Mouse (Mus musculus): ENCODE measurements at regions not wholly inside any gene's neighbourhood (a gene's known extent, or its start where the extent isn't known, plus 50 kb on each side); places are given as distances from the start of the nearest gene placed in this dataset.

DNA sequence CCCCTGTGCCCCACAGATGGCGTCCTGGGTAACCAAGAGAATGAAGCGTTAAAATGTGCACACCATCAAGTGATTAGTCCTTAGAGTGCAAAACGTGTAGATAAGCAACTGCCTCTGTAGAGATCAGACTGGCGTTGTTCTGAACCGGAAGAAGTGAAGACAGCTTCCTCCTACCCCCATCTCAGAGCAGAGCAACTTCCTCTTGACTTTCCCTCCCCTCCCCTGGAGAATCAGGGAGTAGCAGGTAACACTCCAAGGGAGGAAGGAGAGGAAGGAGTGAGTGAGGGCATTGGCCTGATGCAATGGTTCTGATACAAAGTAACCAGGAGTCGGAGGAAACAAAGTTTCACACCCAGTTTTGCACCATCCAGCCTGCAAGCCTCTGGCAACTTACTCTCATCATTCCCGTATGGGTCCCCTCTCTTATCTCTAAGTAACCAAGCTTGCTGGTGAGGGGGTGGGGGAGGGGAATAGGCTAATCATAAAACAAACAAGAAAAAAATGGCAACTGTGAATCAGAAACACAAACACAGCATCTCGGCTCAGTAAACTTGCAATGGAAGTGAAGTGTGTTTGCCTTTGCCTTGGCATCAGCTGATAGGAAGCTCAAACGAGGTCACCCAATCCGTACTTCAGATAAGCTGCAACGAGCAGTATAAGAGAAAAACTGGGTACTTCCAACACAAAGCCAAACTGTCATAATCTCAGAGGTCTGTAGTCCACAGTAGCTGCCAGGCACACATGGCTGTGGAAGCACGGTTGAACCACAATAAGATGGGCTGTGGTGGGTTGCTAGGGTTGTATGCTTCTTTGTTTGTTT, 83.7 kb upstream of the Mon1b start:
- Histone ChIP-seq H3K9me3 (replicated peaks; ENCODE audit: low read length) (peaks cover 65% of the 10 kb centered on the region), H3K4me1 (ENCODE audit: control insufficient read depth in 1 of 2, insufficient read depth in 2 of 2) (no peaks in the 10 kb centered on the region), H3K4me2 (ENCODE audit: insufficient read depth, low read depth, poor library complexity, severe bottlenecking) (no peak overlapping the region), H3K27me3 (replicated peaks) (no peaks in the 10 kb centered on the region), H3K79me2 (replicated peaks; ENCODE audit: control insufficient read depth, extremely low read depth, insufficient read depth, poor library complexity, severe bottlenecking) (no peaks in the 10 kb centered on the region), H3K9ac (ENCODE audit: insufficient read depth, low read depth) (no peak overlapping the region), H3K36me3 (replicated peaks in 1 of 2; ENCODE audit: control insufficient read depth in 1 of 2, insufficient read depth in 1 of 2, low read length in 1 of 2) (no peaks in the 10 kb centered on the region), H3K27ac (ENCODE audit: insufficient read depth, low read depth) (no peak overlapping the region), H3K4me3 (replicated peaks in 1 of 3; ENCODE audit: low read depth in 2 of 3, low read length in 2 of 3, poor library complexity in 1 of 3) (no peak overlapping the region)
- no peak for TF ChIP-seq GABPA (IDR thresholded peaks at IDR 0.05; ENCODE audit: insufficient replicate concordance, low read depth, low read length)
- TF ChIP-seq IRF4 (IDR thresholded peaks at IDR 0.05; ENCODE audit: low read depth, low read length): no peak
- TF ChIP-seq MAX (IDR thresholded peaks at IDR 0.05; ENCODE audit: low read length): no peak
- TF ChIP-seq MYC (IDR thresholded peaks at IDR 0.05; ENCODE audit: low read depth, low read length): no peak
- no peak for TF ChIP-seq RCOR1 (conservative IDR thresholded peaks at IDR 0.05; ENCODE audit: low read depth, low read length)
- no peak for TF ChIP-seq E2F4 (IDR thresholded peaks at IDR 0.05; ENCODE audit: insufficient replicate concordance, low read depth, low read length)
- no peak for TF ChIP-seq HCFC1 (IDR thresholded peaks at IDR 0.05; ENCODE audit: low read depth, low read length)
- no peak for DNase-seq (ENCODE audit: extremely low read depth)
- in situ Hi-C loops (cut with MboI; ENCODE audit: low pct_ligation_motif_present, low pct_unique_long_range_greater_than_20kb, low sequenced_read_pairs) (no loop called here), dilution Hi-C loops (cut with MboI; ENCODE audit: extremely low pct_ligation_motif_present, extremely low pct_unique_long_range_greater_than_20kb, low sequenced_read_pairs) (no loop called here)

DNA sequence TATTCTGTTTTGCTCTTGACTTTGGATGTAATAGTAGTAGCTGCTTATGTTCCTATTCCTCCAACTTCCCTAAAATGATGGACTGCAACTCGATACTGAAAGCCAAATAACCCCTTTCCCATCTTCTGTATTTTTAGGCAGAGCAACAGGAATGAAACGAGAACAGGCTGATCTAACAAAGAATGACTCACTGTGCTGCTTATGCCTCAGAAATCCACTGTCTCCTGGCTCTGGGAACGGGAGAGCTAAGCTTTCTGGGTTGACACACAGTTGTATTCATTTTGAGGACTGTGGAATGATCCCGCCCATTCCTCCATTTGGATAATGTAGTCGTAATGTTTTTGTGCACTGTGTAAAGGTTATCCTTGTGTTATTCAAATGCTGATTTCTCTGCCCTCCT, 82.6 kb upstream of the Mon1b start:
- no peaks in the 10 kb centered on the region for H3K79me2 ChIP-seq (replicated peaks; ENCODE audit: control insufficient read depth, extremely low read depth, insufficient read depth, poor library complexity, severe bottlenecking)
- no peak overlapping the region for H3K4me3 ChIP-seq (replicated peaks in 1 of 3; ENCODE audit: low read depth in 2 of 3, low read length in 2 of 3, poor library complexity in 1 of 3)
- no peak overlapping the region for H3K27ac ChIP-seq (ENCODE audit: insufficient read depth, low read depth)
- peaks cover 67% of the 10 kb centered on the region for H3K9me3 ChIP-seq (replicated peaks; ENCODE audit: low read length)
- in situ Hi-C loops (cut with MboI; ENCODE audit: low pct_ligation_motif_present, low pct_unique_long_range_greater_than_20kb, low sequenced_read_pairs) (no loop called here), dilution Hi-C loops (cut with MboI; ENCODE audit: extremely low pct_ligation_motif_present, extremely low pct_unique_long_range_greater_than_20kb, low sequenced_read_pairs) (no loop called here)
- no peak for DNase-seq (ENCODE audit: extremely low read depth)
- no peak for TF ChIP-seq NELFE (IDR thresholded peaks at IDR 0.05; ENCODE audit: low read depth, low read length)
- no peak for TF ChIP-seq ETS1 (conservative IDR thresholded peaks at IDR 0.05; ENCODE audit: low read depth, low read length)
- no peak for TF ChIP-seq NRF1 (IDR thresholded peaks at IDR 0.05; ENCODE audit: low read depth, low read length)
- TF ChIP-seq TBP (conservative IDR thresholded peaks at IDR 0.05; ENCODE audit: low read depth, low read length): no peak
- TF ChIP-seq GABPA (IDR thresholded peaks at IDR 0.05; ENCODE audit: insufficient replicate concordance, low read depth, low read length): no peak
- TF ChIP-seq USF2 (conservative IDR thresholded peaks at IDR 0.05; ENCODE audit: low read depth, low read length): no peak
- no peak for TF ChIP-seq IRF4 (IDR thresholded peaks at IDR 0.05; ENCODE audit: low read depth, low read length)
- TF ChIP-seq POLR2AphosphoS2 (IDR thresholded peaks at IDR 0.05; ENCODE audit: low read depth, low read length): no peak
- TF ChIP-seq ZMIZ1 (IDR thresholded peaks at IDR 0.05; ENCODE audit: low read depth, low read length): no peak
- TF ChIP-seq MXI1 (IDR thresholded peaks at IDR 0.05; ENCODE audit: low read depth, low read length): no peak
- no peak for TF ChIP-seq MAZ (IDR thresholded peaks at IDR 0.05; ENCODE audit: low read depth, low read length)
- TF ChIP-seq UBTF (IDR thresholded peaks at IDR 0.05; ENCODE audit: low read depth, low read length): no peak
- TF ChIP-seq CTCF (conservative IDR thresholded peaks at IDR 0.05 in 1 of 2, IDR thresholded peaks at IDR 0.05 in 1 of 2; ENCODE audit: low read depth in 2 of 2, low read length in 2 of 2): no peak
- H3K9ac ChIP-seq (ENCODE audit: insufficient read depth, low read depth): no peak overlapping the region
- no peaks in the 10 kb centered on the region for H3K36me3 ChIP-seq (replicated peaks in 1 of 2; ENCODE audit: control insufficient read depth in 1 of 2, insufficient read depth in 1 of 2, low read length in 1 of 2)
- H3K4me2 ChIP-seq (ENCODE audit: insufficient read depth, low read depth, poor library complexity, severe bottlenecking): no peak overlapping the region
- no peaks in the 10 kb centered on the region for H3K4me1 ChIP-seq (ENCODE audit: control insufficient read depth in 1 of 2, insufficient read depth in 2 of 2)
- no peaks in the 10 kb centered on the region for H3K27me3 ChIP-seq (replicated peaks)

Measured in CH12.LX (cell line).